Mouse (Mus musculus): ENCODE results near the gene Phkg2.
"Not testable (repeated sequence)": the region's sequence is repeated elsewhere in the genome, so short reads cannot be mapped to it uniquely, and the experiment has no call there.

Gene Phkg2

DNA sequence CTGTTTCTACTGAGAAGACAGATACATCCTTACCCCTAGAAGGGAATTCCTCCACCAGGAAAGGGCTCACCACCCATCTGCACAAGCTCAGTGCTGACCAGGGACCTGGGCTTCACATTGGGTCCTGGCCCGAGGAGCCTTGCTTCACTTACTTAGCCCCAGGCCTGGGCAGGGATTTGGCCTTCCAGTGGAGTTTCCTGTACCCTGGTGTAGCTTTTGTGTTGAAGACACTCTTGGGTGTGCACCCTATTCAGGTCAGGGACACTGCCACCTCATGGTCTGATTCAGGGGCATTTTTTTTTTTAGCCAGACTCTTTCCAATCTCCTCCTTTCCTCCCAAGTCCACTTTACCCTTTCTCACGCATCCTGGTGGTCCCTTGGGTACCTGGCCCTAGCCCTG is 29.8 kb downstream of the Phkg2 start:
- DNase-seq (ENCODE audit: low spot score in 2 of 2) = no peak

DNA sequence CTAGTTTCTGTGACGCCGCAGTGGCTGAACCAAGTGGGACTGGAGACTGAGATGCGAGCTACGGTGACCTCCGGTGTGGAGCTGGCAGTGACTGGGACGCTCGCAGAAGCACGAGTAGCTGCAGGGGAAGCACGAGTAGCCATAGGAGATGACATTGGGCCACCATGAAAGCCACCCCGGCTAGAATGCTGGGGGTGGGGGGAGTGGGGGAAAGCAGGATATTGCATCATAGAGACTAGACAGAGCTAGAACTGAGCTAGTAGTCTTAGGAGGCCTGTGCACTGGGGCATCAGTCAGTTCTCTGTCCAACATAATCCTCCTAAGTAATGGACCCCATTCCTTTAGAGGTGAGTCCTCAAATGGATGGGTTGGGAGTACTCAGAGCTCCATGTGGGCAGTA is 31.1 kb downstream of the Phkg2 start:
- DNase-seq (ENCODE audit: low spot score in 2 of 2) = no peak

DNA sequence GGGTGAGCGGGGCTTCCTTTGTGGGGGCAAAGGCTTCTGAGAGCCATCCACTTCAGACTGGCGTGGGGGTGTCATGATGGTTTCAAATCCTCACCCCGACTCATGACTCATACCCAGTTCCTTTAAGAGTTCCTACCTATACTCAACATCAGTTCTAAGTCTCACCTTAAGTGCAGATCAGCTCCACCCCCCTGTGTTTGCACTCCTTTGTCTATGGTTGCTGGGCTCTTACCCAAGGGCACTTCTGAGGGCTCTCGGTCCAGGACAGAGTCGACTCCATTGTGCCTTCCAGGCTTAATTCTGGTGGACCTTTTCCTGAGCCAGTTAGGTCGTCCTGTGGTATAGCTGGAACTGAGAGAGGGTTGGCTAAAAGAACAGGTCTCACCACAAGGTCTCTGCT is 34.0 kb downstream of the Phkg2 start:
- DNase-seq (ENCODE audit: low spot score in 2 of 2) = no peak

- DNase-seq (ENCODE audit: low spot score in 2 of 2) = no peak
Observed at GRCm38 (mm10) chr7:127611011-127611410, 37.9 kb downstream of the Phkg2 start.

- DNase-seq (ENCODE audit: low spot score in 2 of 2) = no peak
Observed at GRCm38 (mm10) chr7:127611561-127611960, 38.4 kb downstream of the Phkg2 start.

- DNase-seq (ENCODE audit: low spot score in 2 of 2) = no peak
Observed at GRCm38 (mm10) chr7:127613501-127613900, 40.4 kb downstream of the Phkg2 start.

DNA sequence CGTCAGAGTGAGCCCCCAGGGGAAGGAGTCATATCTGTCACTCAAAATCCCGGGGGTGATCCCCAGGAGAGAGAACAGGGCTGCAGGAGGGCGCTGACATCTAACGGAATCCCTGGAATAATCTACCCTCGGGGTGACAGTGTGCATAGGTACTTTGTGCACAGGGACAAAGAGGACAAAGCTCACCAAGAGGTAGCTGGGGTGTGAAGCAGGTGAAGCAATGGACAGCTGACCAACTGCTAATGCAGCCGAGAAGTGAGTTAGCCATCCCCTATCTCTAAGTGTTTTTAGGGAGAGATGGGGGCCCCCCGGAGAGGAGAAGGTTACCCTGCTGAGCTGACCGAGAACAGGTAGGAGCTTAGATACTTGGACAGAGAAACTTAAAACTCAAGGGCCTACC is 41.0 kb downstream of the Phkg2 start:
- DNase-seq (ENCODE audit: low spot score in 2 of 2) = no peak

DNA sequence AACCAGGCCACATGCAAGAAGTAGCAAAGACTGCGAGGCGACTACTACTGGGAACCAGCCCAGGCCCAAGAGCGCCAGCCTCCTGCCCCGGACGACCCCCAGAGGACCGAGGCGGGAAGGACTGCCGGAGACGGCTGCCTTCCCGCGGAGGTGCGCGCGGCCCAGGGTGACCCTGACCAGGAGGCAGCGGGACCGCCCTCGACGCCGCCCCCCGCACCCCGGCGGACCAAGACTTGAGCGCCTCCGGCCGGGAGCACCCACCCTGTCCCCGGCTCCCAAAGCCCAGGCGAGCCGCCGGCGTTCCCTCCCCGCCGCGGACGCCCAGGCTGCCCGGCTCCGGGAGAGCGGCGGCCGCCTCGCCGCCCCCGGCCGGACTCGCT is 41.4 kb downstream of the Phkg2 start:
- peak; percentile 32 to 37 for DNase-seq (ENCODE audit: low spot score in 2 of 2)

DNA sequence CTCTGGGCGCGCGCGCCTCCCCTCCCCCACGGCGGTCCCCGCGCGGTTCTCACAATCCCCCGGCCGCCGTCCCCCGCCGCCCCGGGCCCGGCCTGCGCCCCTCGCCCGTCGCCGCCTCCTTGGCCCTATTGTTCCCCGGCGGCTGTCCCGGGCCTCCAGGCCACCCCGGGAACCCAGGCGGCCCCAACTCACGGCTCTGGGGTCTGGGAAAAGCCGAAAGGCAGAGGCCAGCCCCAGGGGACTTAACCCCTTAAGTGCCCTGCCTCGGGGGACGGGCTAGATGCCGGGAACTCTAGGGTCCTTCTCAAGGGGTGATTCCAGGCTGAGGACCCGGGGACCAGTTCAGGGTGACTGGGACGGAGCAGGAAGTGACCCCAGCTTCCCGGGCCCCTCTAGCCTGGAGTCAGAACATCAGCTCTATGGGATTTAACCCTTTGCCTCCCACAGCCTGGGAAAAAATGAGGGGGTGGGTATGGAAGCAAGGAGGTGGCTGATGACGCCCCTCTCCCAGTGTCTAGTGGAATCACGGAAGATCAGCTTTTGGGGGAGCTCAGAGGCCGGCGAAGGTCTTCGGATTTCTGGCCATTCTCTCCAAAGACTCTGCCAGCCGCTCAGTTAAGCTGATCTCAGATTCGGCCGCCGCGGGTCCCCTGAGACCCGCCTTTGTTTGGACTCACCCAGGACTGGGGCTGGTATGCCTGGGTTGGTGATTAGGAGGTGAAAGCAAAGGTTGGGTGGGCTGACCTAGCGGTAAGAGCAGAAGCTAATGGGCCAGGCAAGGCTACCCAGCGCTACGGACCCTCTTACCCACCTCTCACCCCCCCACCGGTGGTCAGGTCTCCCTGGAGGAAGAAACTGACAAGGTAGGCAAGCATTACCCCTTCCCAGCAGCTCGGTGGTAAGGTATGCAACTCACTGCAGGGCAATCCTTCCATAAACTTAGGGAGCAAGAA is 42.0 kb downstream of the Phkg2 start, which contains the start of gene Zfp629:
Zfp629 (minus strand) TSS at position 907 of the 953 bp plus-strand sequence.
- DNase-seq (ENCODE audit: low spot score in 2 of 2) = peak; percentile 65 to 72

DNA sequence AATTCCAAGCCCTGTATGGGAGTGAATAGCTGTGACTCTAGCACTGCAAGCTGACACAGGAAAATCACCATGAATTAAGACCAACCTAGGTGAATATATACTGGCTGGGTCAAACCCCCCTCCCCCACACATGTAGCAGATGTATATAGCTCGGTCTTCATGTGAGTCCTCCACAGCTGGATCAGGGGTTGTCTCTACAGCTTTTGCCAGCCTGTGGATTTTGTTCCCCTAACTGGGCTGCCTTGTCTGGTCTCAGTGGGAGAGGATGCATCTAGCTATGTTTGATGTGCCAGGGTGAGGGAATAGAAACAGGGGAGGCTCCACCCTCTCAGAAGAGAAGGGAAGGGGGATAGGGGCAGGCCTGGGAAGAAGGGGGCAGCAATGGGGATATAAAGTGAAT is 43.2 kb downstream of the Phkg2 start:
- no peak for DNase-seq (ENCODE audit: low spot score in 2 of 2)

DNA sequence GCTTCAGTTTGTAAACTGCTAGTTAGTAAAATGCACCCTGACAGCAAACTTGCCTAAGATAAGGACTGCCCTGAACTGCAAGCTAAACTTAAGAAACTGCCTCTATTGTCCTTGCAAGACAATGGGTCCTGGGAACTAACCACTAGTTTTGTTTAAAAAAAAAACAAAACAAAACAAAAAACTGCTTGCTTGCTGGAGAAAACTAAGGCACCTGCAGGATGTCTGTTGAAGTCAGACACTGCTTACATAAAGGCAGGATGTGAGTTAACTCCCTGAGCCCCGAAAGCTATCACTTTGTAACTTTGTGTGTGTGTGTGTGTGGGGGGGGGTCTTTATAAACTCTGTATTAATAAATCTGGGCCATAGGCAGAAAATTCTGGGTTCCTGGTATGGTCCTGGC is 43.7 kb downstream of the Phkg2 start:
- DNase-seq (ENCODE audit: low spot score in 2 of 2) = no peak

DNA sequence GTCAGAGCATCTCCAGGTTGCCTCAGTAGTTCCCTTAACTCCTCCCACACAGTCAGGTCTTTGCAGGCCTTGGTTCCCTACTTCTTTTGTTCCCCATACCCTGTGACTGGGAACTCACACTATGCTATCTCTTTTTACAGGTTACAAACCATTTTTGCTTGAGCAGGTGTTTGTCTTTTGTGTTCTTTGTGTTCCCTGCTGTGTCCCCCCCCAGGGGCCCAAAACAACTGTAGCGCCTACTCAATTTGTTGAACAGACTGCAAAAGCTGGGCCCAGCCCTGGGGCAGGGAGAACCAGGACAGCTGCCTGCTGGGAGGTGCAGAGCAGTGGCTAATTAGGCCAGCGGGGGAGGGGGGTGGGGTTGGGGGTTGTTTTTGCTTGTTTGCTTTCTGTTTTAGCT is 44.8 kb downstream of the Phkg2 start:
- no peak for DNase-seq (ENCODE audit: low spot score in 2 of 2)

DNA sequence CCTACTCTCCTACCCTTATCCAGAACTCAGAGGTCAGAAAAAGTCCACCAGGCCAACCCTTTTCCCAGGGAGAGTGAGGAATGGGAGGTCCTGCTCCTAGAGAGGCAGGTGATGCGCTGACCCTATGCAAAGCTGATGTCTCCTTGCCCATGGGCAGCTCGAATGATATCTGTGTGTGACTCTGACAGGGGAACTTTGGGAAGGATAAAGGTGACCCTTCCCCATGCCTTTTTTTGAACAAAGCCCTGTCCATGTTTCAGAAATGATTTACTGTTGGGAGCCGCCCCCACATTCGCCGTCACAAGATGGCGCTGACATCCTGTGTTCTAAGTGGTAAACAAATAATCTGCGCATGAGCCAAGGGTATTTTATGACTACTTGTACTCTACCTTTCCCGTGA is 45.3 kb downstream of the Phkg2 start:
- not testable (repeated sequence) for DNase-seq (ENCODE audit: low spot score in 2 of 2)

GRCm38 (mm10) chr7:127626039-127626438 is 52.9 kb downstream of the Phkg2 start:
- no peak for DNase-seq (ENCODE audit: low spot score in 2 of 2)

GRCm38 (mm10) chr7:127626471-127626870 is 53.3 kb downstream of the Phkg2 start:
- no peak for DNase-seq (ENCODE audit: low spot score in 2 of 2)

DNA sequence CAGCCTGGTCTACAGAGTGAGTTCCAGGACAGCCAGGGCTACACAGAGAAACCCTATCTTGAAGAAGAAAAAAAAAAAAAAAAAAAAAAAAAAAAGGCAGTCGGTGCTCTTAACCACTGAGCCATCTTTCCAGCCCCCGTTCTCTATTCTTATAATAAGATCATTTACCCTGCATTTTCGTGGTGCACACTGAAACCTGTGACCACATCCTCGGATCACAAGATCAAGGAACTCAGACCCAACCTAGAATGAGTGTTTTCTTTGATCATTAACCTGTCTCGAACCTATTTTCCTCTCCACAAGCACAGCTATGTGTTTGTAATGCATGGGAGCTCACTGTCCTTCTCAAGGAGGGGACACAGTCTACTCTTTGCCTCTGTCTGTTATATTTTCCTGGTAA is 55.5 kb downstream of the Phkg2 start:
- no peak for DNase-seq (ENCODE audit: low spot score in 2 of 2)

DNA sequence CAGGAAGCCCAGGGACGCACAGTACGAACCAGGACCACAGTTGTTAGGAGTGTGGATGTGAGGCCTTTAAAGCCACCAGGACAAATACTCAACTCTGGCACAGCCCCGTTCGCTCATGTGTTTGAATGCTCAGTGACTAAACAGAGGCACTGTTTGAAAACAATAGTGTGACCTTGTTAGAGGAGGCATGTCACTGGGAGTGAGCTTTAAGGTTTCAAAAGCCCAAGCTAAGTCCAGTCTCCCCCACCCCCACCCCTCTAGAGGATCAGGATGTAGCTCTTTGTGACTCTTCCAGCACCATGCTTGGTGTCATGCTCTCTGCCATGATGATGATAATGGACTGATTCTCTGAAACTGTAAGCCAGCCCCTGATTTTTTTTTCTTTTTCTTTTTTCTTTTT is 58.3 kb downstream of the Phkg2 start:
- DNase-seq (ENCODE audit: low spot score in 2 of 2) = no peak
